Mouse (Mus musculus): ENCODE measurements around the gene Cpxm2. TPM values are rescaled to one million over a fixed set of nuclear protein-coding genes. Genes with fewer than 3 reads are reported as not detected.

Cpxm2 gene
- polyA plus RNA-seq, 2 experiments: 0.04 TPM; not detected in 1

DNA sequence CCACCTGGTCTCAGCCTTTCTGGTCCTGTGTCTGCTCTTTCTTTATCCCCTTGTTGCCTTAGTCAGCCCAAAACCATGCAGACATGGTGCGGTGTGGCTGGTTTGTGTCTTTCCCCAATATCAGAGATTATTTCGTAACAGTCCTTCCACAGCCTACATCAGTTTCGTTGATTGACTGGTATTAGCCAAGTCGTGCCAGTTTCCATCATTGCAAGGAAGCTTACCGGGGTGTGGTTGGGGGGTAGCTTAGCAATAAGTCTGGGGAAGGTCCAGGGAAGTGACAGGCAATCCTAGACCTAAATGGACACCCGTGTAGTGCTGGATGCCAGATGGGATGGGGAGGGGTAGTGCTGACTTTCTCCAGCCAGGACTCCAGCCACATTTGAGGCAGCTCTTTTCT lies 128.9 kb downstream of the Cpxm2 start:
- Histone ChIP-seq H3K4me1 (replicated peaks; ENCODE audit: control insufficient read depth in 2 of 2, insufficient read depth in 2 of 2, low read length in 1 of 2) (no peaks in the 10 kb centered on the region), H3K27ac (no peak overlapping the region), H3K4me2 (ENCODE audit: low read depth) (no peak overlapping the region), H3K9me3 (ENCODE audit: control insufficient read depth, low read length) (no peaks in the 10 kb centered on the region), H3K9ac (replicated peaks) (no peak overlapping the region), H3K36me3 (replicated peaks; ENCODE audit: control insufficient read depth, insufficient read depth, low read depth) (no peaks in the 10 kb centered on the region), H3K4me3 (ENCODE audit: insufficient read depth in 1 of 2, low read depth in 2 of 2, low read length in 2 of 2) (no peak overlapping the region), H3K27me3 (ENCODE audit: control insufficient read depth, insufficient read depth, low read length) (no peaks in the 10 kb centered on the region)
- TF ChIP-seq EP300 (IDR thresholded peaks at IDR 0.05; ENCODE audit: low read depth) (no peak), CTCF (IDR thresholded peaks at IDR 0.05; ENCODE audit: low read depth) (no peak)
- ATAC-seq (ENCODE audit: insufficient read depth) (no peak), DNase-seq (ENCODE audit: low read depth in 3 of 3, low spot score in 3 of 3) (no peak)
- 52% methylated on average over 6 of the region's 6 CpGs for WGBS (ENCODE audit: insufficient replicate concordance)

- H3K27me3 ChIP-seq (ENCODE audit: control insufficient read depth, insufficient read depth, low read length): no peaks in the 10 kb centered on the region
- WGBS (ENCODE audit: insufficient replicate concordance): 46% methylated on average over 3 of the region's 3 CpGs
- no peak for ATAC-seq (ENCODE audit: insufficient read depth)
- H3K9ac ChIP-seq (replicated peaks): no peak overlapping the region
- no peak overlapping the region for H3K4me2 ChIP-seq (ENCODE audit: low read depth)
- DNase-seq (ENCODE audit: low read depth in 3 of 3, low spot score in 3 of 3): no peak
- no peaks in the 10 kb centered on the region for H3K9me3 ChIP-seq (ENCODE audit: control insufficient read depth, low read length)
- no peaks in the 10 kb centered on the region for H3K4me1 ChIP-seq (replicated peaks; ENCODE audit: control insufficient read depth in 2 of 2, insufficient read depth in 2 of 2, low read length in 1 of 2)
- no peak overlapping the region for H3K27ac ChIP-seq
- no peaks in the 10 kb centered on the region for H3K36me3 ChIP-seq (replicated peaks; ENCODE audit: control insufficient read depth, insufficient read depth, low read depth)
- TF ChIP-seq EP300 (IDR thresholded peaks at IDR 0.05; ENCODE audit: low read depth) (no peak), CTCF (IDR thresholded peaks at IDR 0.05; ENCODE audit: low read depth) (no peak)
- no peak overlapping the region for H3K4me3 ChIP-seq (ENCODE audit: insufficient read depth in 1 of 2, low read depth in 2 of 2, low read length in 2 of 2)
Measured at GRCm38 (mm10) chr7:132015933-132016332, 138.6 kb downstream of the Cpxm2 start.

DNA sequence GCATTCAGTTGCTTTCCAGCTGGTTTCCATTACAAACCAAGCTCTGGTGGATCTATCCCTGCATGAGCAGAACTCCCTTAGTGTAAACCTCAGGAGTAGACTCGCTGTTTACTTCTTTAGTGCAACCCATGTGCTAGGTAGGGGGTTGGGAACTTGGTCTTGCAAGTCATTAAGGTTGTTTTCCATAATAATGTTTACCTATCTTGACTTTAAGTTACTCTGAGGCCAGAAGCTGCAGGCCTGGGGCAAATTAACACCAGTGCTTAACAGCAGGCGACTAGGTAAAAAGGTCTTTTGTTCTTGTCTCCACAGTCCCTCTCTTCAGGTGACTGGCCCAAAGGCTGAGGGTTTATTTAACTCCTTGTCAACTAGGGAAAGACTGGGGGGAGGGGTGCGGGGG lies 139.3 kb downstream of the Cpxm2 start:
- H3K4me1 ChIP-seq (replicated peaks; ENCODE audit: control insufficient read depth in 2 of 2, insufficient read depth in 2 of 2, low read length in 1 of 2): no peaks in the 10 kb centered on the region
- no peak overlapping the region for H3K4me3 ChIP-seq (ENCODE audit: insufficient read depth in 1 of 2, low read depth in 2 of 2, low read length in 2 of 2)
- no peaks in the 10 kb centered on the region for H3K27me3 ChIP-seq (ENCODE audit: control insufficient read depth, insufficient read depth, low read length)
- no peak for DNase-seq (ENCODE audit: low read depth in 3 of 3, low spot score in 3 of 3)
- no peak overlapping the region for H3K4me2 ChIP-seq (ENCODE audit: low read depth)
- no peak for ATAC-seq (ENCODE audit: insufficient read depth)
- no peak overlapping the region for H3K27ac ChIP-seq
- H3K36me3 ChIP-seq (replicated peaks; ENCODE audit: control insufficient read depth, insufficient read depth, low read depth): no peaks in the 10 kb centered on the region
- no peak overlapping the region for H3K9ac ChIP-seq (replicated peaks)
- 7% methylated on average over 3 of the region's 3 CpGs for WGBS (ENCODE audit: insufficient replicate concordance)
- TF ChIP-seq CTCF (IDR thresholded peaks at IDR 0.05; ENCODE audit: low read depth) (no peak), EP300 (IDR thresholded peaks at IDR 0.05; ENCODE audit: low read depth) (no peak)
- no peaks in the 10 kb centered on the region for H3K9me3 ChIP-seq (ENCODE audit: control insufficient read depth, low read length)

DNA sequence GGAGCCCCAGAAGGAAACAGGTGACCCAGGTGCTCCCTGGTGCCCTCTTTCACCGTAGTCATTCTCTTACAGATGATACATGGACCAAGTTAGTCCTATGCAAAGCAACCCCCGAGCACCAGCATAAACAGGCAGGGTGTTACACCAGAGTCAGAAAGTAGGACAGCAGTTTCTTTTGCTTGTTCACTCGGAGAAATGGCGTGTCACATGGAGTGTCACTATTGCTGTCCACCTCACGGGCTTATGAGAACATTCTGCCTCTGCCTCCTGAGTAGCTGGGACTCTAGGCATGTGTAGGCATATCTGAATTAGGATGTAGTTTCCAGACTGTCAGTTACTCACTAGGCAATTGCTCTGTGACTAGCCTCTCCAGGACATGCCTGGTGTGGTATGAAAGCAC lies 140.6 kb downstream of the Cpxm2 start:
- no peaks in the 10 kb centered on the region for H3K9me3 ChIP-seq (ENCODE audit: control insufficient read depth, low read length)
- 52% methylated on average over 5 of the region's 5 CpGs for WGBS (ENCODE audit: insufficient replicate concordance)
- H3K9ac ChIP-seq (replicated peaks): no peak overlapping the region
- H3K36me3 ChIP-seq (replicated peaks; ENCODE audit: control insufficient read depth, insufficient read depth, low read depth): no peaks in the 10 kb centered on the region
- no peaks in the 10 kb centered on the region for H3K27me3 ChIP-seq (ENCODE audit: control insufficient read depth, insufficient read depth, low read length)
- H3K4me3 ChIP-seq (ENCODE audit: insufficient read depth in 1 of 2, low read depth in 2 of 2, low read length in 2 of 2): no peak overlapping the region
- H3K27ac ChIP-seq: no peak overlapping the region
- H3K4me2 ChIP-seq (ENCODE audit: low read depth): no peak overlapping the region
- no peak for TF ChIP-seq EP300 (IDR thresholded peaks at IDR 0.05; ENCODE audit: low read depth)
- TF ChIP-seq CTCF (IDR thresholded peaks at IDR 0.05; ENCODE audit: low read depth): no peak
- DNase-seq (ENCODE audit: low read depth in 3 of 3, low spot score in 3 of 3): no peak
- no peaks in the 10 kb centered on the region for H3K4me1 ChIP-seq (replicated peaks; ENCODE audit: control insufficient read depth in 2 of 2, insufficient read depth in 2 of 2, low read length in 1 of 2)
- no peak for ATAC-seq (ENCODE audit: insufficient read depth)

DNA sequence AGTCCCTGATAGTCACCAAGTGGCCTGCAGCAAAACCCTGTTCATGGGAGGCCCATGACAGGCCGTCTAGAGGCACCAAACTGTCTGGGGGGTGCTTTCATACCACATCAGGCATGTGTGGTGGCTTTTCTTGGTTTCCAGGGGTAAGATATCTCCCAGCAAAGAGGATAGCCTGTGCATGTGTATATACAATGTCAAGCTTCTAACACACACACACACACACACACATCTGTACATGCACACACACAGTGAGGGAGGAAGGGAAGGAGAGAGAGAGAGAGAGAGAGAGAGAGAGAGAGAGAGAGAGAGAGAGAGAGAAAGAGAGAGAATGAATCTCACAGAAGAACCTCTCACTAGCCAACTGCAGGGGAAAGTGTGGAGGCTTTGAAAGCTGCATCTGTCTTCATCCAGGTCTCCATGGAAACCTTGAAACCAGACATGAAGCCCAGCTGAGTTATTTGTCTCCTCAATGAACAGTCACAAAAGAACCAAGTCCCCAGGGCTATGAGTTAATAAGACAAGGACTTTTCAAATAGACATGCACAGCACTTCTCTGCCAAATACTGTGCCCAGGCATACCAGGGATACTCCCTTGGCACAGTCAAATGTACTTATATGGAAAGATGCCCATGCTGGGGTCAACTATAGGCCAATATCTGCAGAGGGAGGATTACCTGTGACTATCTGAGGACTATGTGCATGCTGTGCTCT lies 141.4 kb downstream of the Cpxm2 start:
- Histone ChIP-seq H3K27me3 (ENCODE audit: control insufficient read depth, insufficient read depth, low read length) (no peaks in the 10 kb centered on the region), H3K9me3 (ENCODE audit: control insufficient read depth, low read length) (no peaks in the 10 kb centered on the region), H3K36me3 (replicated peaks; ENCODE audit: control insufficient read depth, insufficient read depth, low read depth) (no peaks in the 10 kb centered on the region), H3K4me1 (replicated peaks; ENCODE audit: control insufficient read depth in 2 of 2, insufficient read depth in 2 of 2, low read length in 1 of 2) (no peaks in the 10 kb centered on the region), H3K4me2 (ENCODE audit: low read depth) (no peak overlapping the region), H3K9ac (replicated peaks) (no peak overlapping the region), H3K4me3 (ENCODE audit: insufficient read depth in 1 of 2, low read depth in 2 of 2, low read length in 2 of 2) (no peak overlapping the region), H3K27ac (no peak overlapping the region)
- ATAC-seq (ENCODE audit: insufficient read depth) (no peak), DNase-seq (ENCODE audit: low read depth in 3 of 3, low spot score in 3 of 3) (no peak)
- TF ChIP-seq CTCF (IDR thresholded peaks at IDR 0.05; ENCODE audit: low read depth): no peak
- TF ChIP-seq EP300 (IDR thresholded peaks at IDR 0.05; ENCODE audit: low read depth): no peak
- 6% methylated on average over 1 of the region's 1 CpGs for WGBS (ENCODE audit: insufficient replicate concordance)
